Mouse (Mus musculus) adipocyte (in vitro differentiated cells): Measurements from ENCODE around the gene D1Pas1.

Experiments used
- DNase-seq: peaks from one replicate; pipeline ENCODE4 v3.0.0-alpha.2; 2016; ENCODE audit warnings: low spot score

Gene D1Pas1

GRCm38 (mm10) chr1:186986506-186986905 is 19.3 kb downstream of the D1Pas1 start:
- no peak for DNase-seq

- DNase-seq: no peak
Observed at GRCm38 (mm10) chr1:186988281-186988682, 21.1 kb downstream of the D1Pas1 start.

- DNase-seq: no peak
Observed at GRCm38 (mm10) chr1:186988822-186989221, 21.6 kb downstream of the D1Pas1 start.

GRCm38 (mm10) chr1:186991473-186991872 is 24.3 kb downstream of the D1Pas1 start:
- no peak for DNase-seq

- DNase-seq: no peak
Observed at GRCm38 (mm10) chr1:186992113-186992512, 24.9 kb downstream of the D1Pas1 start.

GRCm38 (mm10) chr1:186997596-186998304 is 30.5 kb downstream of the D1Pas1 start:
- no peak for DNase-seq

GRCm38 (mm10) chr1:187003441-187003861 is 36.2 kb downstream of the D1Pas1 start:
- no peak for DNase-seq

GRCm38 (mm10) chr1:187004306-187004705 is 37.1 kb downstream of the D1Pas1 start:
- no peak for DNase-seq

- DNase-seq: no peak
Observed at GRCm38 (mm10) chr1:187006227-187006925, 39.2 kb downstream of the D1Pas1 start.

GRCm38 (mm10) chr1:187008236-187008635 is 41.0 kb downstream of the D1Pas1 start:
- no peak for DNase-seq

- no peak for DNase-seq
Observed at GRCm38 (mm10) chr1:187010071-187010470, 42.9 kb downstream of the D1Pas1 start.

- no peak for DNase-seq
Observed at GRCm38 (mm10) chr1:187011601-187012000, 44.4 kb downstream of the D1Pas1 start.

GRCm38 (mm10) chr1:187014141-187014540 is 46.9 kb downstream of the D1Pas1 start:
- DNase-seq: no peak

GRCm38 (mm10) chr1:187015673-187016072 is 48.5 kb downstream of the D1Pas1 start:
- no peak for DNase-seq

GRCm38 (mm10) chr1:187016116-187016515 is 48.9 kb downstream of the D1Pas1 start:
- no peak for DNase-seq

- DNase-seq: peak; percentile 29
Observed at GRCm38 (mm10) chr1:187020011-187020410, 52.8 kb downstream of the D1Pas1 start.
